Mouse (Mus musculus): Measurements from ENCODE around the gene Slc15a1.

DNA sequence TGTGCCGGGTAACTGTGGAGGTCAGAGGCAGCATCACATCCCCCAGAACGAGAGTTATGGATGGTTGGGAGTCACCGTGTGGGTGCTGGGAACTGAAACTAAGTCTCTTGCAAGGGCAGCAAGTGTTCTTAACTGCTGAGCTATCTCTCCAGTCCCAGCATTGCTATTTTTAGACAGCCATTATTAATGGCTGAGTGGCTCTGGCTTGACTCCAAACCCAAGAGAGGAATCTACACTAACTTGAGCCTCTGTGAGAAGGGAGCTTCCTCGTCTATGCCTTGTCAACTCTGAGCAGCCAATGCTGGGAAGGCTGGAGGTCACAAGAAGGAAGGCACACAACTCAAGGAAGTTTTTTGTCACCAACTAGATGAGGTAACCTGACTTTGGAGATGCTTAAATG, 16.7 kb upstream of the Slc15a1 start:
- TF ChIP-seq POLR2A (IDR thresholded peaks at IDR 0.05; ENCODE audit: borderline replicate concordance, extremely low read depth, low read depth, low read length) (no peak), CTCF (IDR thresholded peaks at IDR 0.05; ENCODE audit: insufficient read depth, low read length) (no peak)
